Mouse (Mus musculus) lung, postnatal 0 days (tissue): ENCODE data around the gene Mast4.

Experiments used
- CTCF ChIP-seq: IDR thresholded peaks from 2 replicates; pipeline ENCODE4 v1.5.1; 2016; ENCODE audit warnings: antibody characterized with exemption, mild to moderate bottlenecking
- EP300 ChIP-seq: IDR thresholded peaks from 2 replicates; pipeline ENCODE4 v1.6.1; 2016; ENCODE audit warnings: antibody characterized with exemption, mild to moderate bottlenecking, control low read depth

GRCm38 (mm10) chr13:102878631-102879030 is 455.7 kb downstream of the Mast4 start:
- TF ChIP-seq CTCF (no peak), EP300 (no peak)
